Mouse (Mus musculus) urinary bladder, adult 2 months (tissue): ENCODE measurements around the gene Olig2. TPM values are rescaled to one million over a fixed set of nuclear protein-coding genes. Genes with fewer than 3 reads are reported as not detected.

Experiments used
- DNase-seq: peaks from one replicate; pipeline ENCODE4 v3.0.0; 2022; ENCODE audit warnings: low spot score
- polyA plus RNA-seq: library from polyadenylated mRNA; depleted of rRNA; stranded (reverse); fragments of >200 nt; gene quantifications from 2 replicates; pipeline ENCODE4 v1.2.3, GENCODE M21; 2012; rRNA removed

Olig2 gene
- polyA plus RNA-seq, 1 experiment, result not detected

GRCm38 (mm10) chr16:91270212-91270971 is 45.1 kb downstream of the Olig2 start:
- DNase-seq, result no peak

- DNase-seq, result no peak
Measured at GRCm38 (mm10) chr16:91270982-91271549, 45.8 kb downstream of the Olig2 start.

GRCm38 (mm10) chr16:91271634-91272033 is 46.4 kb downstream of the Olig2 start:
- DNase-seq, result no peak

Other genes starting within 250 kb of the Olig2 start
- gene Synj1, start 214.1 kb upstream of the Olig2 start, polyA plus RNA-seq, result 21.3 and 23.6 TPM in 2 replicates
- gene Paxbp1, start 180.9 kb upstream of the Olig2 start, polyA plus RNA-seq, result 51.5 and 63.4 TPM in 2 replicates
- gene 4932438H23Rik, start 130.3 kb upstream of the Olig2 start, polyA plus RNA-seq, result 0.87 and 0.94 TPM in 2 replicates
- gene Olig1, start 44.3 kb downstream of the Olig2 start, polyA plus RNA-seq, result 0.19 and 0.25 TPM in 2 replicates
- 57.9 and 68.6 TPM in 2 replicates for gene Ifnar2, start 147.3 kb downstream of the Olig2 start, polyA plus RNA-seq
- 0.26 TPM in 1 of 2 replicates, not detected in the other for gene Gm21970, start 166.3 kb downstream of the Olig2 start, polyA plus RNA-seq
- gene Il10rb, start 180.7 kb downstream of the Olig2 start, polyA plus RNA-seq, result 52.4 and 54.7 TPM in 2 replicates